Mouse (Mus musculus): ENCODE data around the gene Gm26558.

DNA sequence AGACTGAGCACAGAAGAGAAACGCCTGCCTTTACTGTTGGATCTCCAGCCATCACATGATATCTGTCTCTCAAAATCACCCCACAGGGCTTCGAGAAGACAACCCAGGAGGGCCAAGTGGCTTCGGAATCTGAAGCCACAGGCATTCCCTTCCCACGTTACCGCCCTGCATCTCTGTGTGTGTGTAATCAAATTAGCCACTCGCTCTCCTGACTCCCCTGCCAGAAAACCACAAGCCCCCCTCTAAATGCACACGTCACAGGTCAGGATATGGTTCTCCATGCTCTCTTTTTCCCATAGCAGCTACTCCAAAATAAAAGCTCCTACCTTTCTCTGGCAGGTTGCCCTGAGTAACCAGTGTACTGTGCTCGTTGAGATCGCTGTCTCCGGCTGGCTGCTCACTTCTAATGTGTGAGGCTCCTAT, 32.6 kb downstream of the Gm26558 start:
- no peak for TF ChIP-seq CTCF (IDR thresholded peaks at IDR 0.05; ENCODE audit: borderline replicate concordance, insufficient read depth, low read depth, low read length)
- no peak for TF ChIP-seq POLR2A (IDR thresholded peaks at IDR 0.05; ENCODE audit: borderline replicate concordance, insufficient read depth, low read length)

Data from cerebellum, adult 2 months (tissue).